Mouse (Mus musculus) neutrophil, adult 83 days (primary cell): ENCODE data around the gene Gm10322. TPM values are rescaled to one million over a fixed set of nuclear protein-coding genes. Genes with fewer than 3 reads are reported as not detected.

Source experiments
- total RNA-seq, 2 experiments: library from RNA; stranded (reverse); gene quantifications; one replicate each; pipeline ENCODE4 v1.2.4; 2023

Gene Gm10322
- total RNA-seq, result not detected

GRCm38 (mm10) chr10:59615981-59616520, at the start of gene Gm10322:
Gene Gm10322 (plus strand): TSS chr10:59616063.

GRCm38 (mm10) chr10:59616522-59616921, 659 bp downstream of the Gm10322 start, which contains the start of gene Mcu:
Gene Mcu (minus strand): TSS chr10:59616692.

Other genes with a start within 250 kb of the Gm10322 start
- 10 to 100 TPM in 1 of 2 experiments, not detected in 1; 15.4 TPM for gene Gm10273, start 220.4 kb upstream of the Gm10322 start, total RNA-seq
- not detected for gene Pla2g12b, start 212.4 kb upstream of the Gm10322 start, total RNA-seq
- not detected for gene Oit3, start 174.3 kb upstream of the Gm10322 start, total RNA-seq
- gene Mcu, start 629 bp downstream of the Gm10322 start, total RNA-seq, result 10 to 100 TPM; 58.5 to 59.1 TPM
- gene Micu1, start 86.4 kb downstream of the Gm10322 start, total RNA-seq, result 100 to 1,000 TPM; 102 to 110 TPM